Mouse (Mus musculus) left cerebral cortex, postnatal 25 days (tissue): Measurements from ENCODE around the gene Ddx58. TPM values are rescaled to one million over a fixed set of nuclear protein-coding genes. Genes with fewer than 3 reads are reported as not detected.

ENCODE experiments used
- DNase-seq, 2 experiments: peaks; one replicate each; pipeline ENCODE4 v3.0.0; 2022; ENCODE audit warnings: low spot score in 2 of 2, mixed read lengths in 1 of 2
- intact Hi-C: fragments of 180-260 bp; cut with DNase I; formaldehyde crosslinking; loops from one replicate; pipeline ENCODE4 v1.15.1; 2025
- total RNA-seq, 2 experiments: library from RNA; stranded (reverse); gene quantifications; 2 replicates each; pipeline ENCODE4 v1.2.3; 2021

The Ddx58 gene
- total RNA-seq, 2 experiments from 2014 or later = 2.6 to 4.5 TPM

DNA sequence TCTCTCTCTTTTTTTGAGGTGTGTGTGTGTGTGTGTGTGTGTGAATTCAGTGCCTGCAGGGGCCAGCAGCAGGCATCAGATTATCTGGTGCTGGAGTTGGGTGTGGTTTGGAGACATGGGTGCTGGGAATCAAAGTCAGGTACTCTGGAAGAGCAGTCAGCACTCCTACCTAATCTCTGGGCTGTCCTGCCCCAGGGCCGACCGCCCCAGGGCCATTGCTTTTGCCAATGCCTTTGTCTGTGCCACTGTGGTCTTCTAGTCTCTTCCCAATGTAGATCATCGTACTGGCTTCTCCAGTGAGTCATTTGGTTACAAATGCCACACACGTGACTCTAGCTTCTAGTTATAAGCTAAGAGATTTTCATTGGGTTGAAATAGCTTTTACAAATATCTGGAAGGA is 84.9 kb downstream of the Ddx58 start:
- intact Hi-C loops = no loop called here
- no peak for DNase-seq

Other genes starting within 250 kb of the Ddx58 start
- gene Aco1, start 96.7 kb downstream of the Ddx58 start, total RNA-seq = 10 to 100 TPM; 29.5 to 32.2 TPM
- 10 to 100 TPM; 14.4 to 15.7 TPM for gene Smim27, start 29.8 kb upstream of the Ddx58 start, total RNA-seq
- gene Topors, start 30.0 kb upstream of the Ddx58 start, total RNA-seq = 10 to 100 TPM; 18.7 to 19.1 TPM
- 100 to 1,000 TPM; 183 to 190 TPM for gene Ndufb6, start 39.6 kb upstream of the Ddx58 start, total RNA-seq
- 10 to 100 TPM; 22.5 to 25.2 TPM for gene Tmem215, start 232.4 kb upstream of the Ddx58 start, total RNA-seq